Mouse (Mus musculus): ENCODE data around the gene Foxn3. TPM values are rescaled to one million over a fixed set of nuclear protein-coding genes. Genes with fewer than 3 reads are reported as not detected.

Gene Foxn3
- total RNA-seq, 2 experiments from 2014 or later: 128 to 143 TPM

DNA sequence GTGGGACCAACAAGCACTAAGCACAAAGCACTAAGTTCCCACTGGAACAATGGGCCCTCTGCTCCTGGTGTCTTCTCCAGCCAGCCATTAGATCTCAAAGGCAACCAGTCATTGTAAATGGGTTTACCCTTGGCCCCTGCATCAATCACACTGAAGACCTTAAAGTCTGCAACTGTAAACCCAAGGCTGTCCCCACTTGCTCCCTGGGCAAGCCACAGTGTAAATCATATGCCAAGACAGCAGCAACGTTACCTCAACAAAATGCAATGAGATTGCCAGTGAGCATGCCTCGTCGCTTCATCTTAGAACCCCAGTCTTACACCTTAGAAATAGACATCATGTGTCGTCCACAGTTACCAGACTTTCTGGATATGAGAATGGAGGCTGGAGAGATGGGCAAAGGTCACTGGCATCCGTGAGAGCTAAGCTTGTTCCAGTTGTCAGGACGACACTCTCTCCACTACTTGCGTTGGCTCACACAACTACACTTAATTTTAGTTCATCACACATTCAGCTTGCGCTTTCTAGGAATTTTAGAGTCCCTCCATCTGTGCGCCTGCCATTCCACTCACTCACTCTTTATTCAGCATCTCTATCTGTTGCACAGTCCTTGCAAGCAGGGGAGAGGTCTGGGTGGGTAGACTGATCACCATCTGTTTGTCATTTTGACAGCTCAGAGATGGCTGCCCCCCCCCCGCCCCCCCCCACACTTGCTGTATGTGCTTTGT, 89.8 kb downstream of the Foxn3 start:
- DNase-seq: no peak
- intact Hi-C loops (cut with DNase I): no loop called here

GRCm38 (mm10) chr12:99471431-99471830, 92.0 kb downstream of the Foxn3 start:
- intact Hi-C loops (cut with DNase I): no loop called here

GRCm38 (mm10) chr12:99467884-99468311, 95.5 kb downstream of the Foxn3 start:
- DNase-seq: peak; percentile 41 to 52
- intact Hi-C loops (cut with DNase I): no loop called here

More at GRCm38 (mm10) chr12:99471431-99471830, 92.0 kb downstream of the Foxn3 start:
- no peak for DNase-seq

GRCm38 (mm10) chr12:99467256-99467883, 96.0 kb downstream of the Foxn3 start:
- DNase-seq: no peak
- intact Hi-C loops (cut with DNase I): no loop called here

- intact Hi-C loops (cut with DNase I): no loop called here
- DNase-seq: no peak
These were observed 97.0 kb downstream of the Foxn3 start for GRCm38 (mm10) chr12:99466426-99466825.

DNA sequence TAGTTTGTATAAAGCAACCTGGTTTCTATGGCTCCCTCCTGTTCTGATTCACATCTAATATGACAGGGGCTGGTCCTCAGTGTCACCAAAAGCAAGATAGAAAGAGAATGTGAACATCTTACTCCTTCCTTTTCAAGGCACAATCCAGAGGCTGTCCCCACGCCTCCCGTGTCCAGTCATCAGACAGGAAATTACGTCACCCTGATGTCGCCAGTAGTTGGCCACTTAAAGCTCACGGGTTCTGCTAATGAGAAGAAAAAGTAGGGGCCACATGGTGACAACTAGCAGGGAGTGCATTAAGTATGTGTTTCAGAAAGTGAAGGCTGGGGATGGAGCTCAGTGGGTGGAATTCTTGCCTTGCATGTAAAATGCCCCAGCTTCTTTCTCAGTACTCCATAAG, 99.1 kb downstream of the Foxn3 start:
- intact Hi-C loops (cut with DNase I): no loop called here
- no peak for DNase-seq

- DNase-seq: no peak
- intact Hi-C loops (cut with DNase I): no loop called here
These were observed 100.5 kb downstream of the Foxn3 start for GRCm38 (mm10) chr12:99462846-99463245.

GRCm38 (mm10) chr12:99462302-99462701, 101.1 kb downstream of the Foxn3 start:
- intact Hi-C loops (cut with DNase I): no loop called here
- no peak for DNase-seq

DNA sequence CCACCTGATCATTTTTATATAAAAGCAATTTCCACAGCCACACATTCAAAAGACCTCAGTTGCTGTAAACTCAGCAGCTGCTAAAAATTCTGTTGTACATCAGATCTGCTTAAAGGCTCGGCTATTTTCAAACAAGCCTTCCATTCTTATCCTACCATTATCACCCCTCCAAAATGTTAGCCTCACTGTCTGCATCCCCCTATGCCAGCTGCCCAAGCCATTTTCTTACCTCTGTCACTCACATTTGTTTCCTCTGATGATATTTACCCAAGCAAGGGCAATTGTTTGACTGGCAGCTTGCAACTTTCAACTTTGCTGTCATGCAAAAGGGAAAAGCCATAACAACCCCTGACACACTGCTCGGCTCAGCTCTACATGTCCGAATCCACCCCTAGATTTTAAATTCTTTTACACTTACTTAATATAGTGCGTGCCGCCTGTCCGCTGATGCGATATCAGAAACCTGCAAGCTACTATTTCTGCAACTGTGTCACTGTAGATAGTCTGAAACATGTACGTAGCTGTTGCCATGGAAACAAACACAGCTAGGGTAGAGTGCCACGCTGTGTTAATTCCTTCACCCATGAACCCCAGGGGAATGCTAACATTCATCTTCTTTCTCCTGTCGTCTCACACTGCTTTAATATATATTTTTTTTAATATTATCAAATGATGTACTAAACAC, 105.7 kb downstream of the Foxn3 start:
- peak in 1 of 2 experiments; percentile 19 for DNase-seq
- intact Hi-C loops (cut with DNase I): no loop called here

GRCm38 (mm10) chr12:99455580-99455979, 107.8 kb downstream of the Foxn3 start:
- no peak for DNase-seq
- intact Hi-C loops (cut with DNase I): no loop called here

- intact Hi-C loops (cut with DNase I): no loop called here
- no peak for DNase-seq
These were observed 109.0 kb downstream of the Foxn3 start for GRCm38 (mm10) chr12:99454394-99454793.

- intact Hi-C loops (cut with DNase I): no loop called here
- DNase-seq: no peak
These were observed 109.6 kb downstream of the Foxn3 start for GRCm38 (mm10) chr12:99453797-99454196.

DNA sequence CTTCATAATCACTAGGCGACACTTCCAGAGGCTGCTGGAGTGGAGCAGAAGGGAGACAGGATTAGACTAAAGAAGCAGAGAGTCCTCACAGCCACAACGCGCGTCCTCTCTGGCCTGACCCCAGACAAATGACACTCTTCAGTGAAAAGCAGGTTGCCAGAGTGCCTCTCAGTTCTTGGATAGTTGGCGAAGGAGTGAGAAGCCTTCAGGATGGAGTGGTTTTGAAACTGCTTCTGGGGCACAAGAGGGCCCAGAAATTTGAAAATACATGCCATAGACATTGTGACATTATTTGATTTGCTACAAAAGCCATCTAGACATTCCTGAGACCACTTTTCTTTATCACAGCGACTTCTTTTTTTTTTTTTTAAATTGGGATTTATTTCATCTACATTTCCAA, 113.3 kb downstream of the Foxn3 start:
- no peak for DNase-seq
- intact Hi-C loops (cut with DNase I): no loop called here

DNA sequence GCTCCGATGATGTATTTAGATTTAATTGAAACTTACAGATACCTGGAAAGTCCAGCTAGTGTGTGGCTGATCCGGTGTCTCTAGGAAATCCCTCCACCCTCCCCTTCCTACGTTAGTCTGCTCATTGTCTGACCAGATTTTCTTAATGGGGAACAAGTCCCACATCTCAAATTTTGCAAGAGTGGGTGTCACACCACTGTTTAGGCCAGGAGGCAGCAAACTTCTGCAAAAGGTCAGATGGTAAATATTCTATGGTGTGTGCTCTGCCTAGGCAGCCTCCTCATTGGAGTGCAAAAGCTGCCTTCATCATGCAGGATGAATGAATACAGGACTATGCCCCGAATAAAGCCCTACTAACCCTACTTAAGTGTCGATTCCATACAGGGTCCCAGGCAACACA, 115.6 kb downstream of the Foxn3 start:
- intact Hi-C loops (cut with DNase I): no loop called here
- DNase-seq: no peak

DNA sequence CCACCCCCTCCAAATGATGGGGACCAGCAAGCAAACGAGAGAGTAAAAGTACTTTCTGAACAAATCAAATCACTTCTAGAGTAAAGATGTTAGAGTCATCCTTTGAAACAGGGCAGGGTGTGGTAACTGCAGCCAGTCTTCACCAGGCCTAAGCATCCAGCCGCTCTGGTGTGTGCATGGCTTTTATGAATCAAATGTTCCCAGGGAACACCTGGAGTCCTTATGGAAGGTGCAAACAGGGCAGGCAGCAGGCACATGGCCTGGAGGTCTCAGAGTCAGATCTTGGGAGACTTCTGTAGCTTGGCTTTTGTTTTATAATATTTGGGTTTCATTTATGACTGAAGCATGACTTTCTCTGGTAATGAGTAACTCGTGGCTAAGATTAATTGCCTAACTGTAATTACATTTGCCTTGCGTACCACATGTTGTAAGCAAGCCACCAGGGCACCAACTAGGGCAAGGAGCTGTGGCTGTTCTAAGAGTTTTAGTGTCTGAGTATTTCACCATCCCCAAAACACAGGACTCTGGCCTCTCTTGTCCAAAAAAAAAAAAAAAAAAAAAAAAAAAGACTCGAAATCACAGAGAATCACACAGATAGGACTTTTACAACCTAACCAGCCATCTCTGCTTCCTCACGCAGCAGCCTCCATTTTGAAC, 118.2 kb downstream of the Foxn3 start:
- DNase-seq: no peak
- intact Hi-C loops (cut with DNase I): no loop called here

GRCm38 (mm10) chr12:99442819-99443218, 120.6 kb downstream of the Foxn3 start:
- intact Hi-C loops (cut with DNase I): no loop called here
- no peak for DNase-seq

- intact Hi-C loops (cut with DNase I): no loop called here
- DNase-seq: no peak
These were observed 122.4 kb downstream of the Foxn3 start for GRCm38 (mm10) chr12:99440953-99441352.

- intact Hi-C loops (cut with DNase I): no loop called here
These were observed 123.4 kb downstream of the Foxn3 start for GRCm38 (mm10) chr12:99440022-99440421.

GRCm38 (mm10) chr12:99435189-99435588, 128.2 kb downstream of the Foxn3 start:
- DNase-seq: no peak
- intact Hi-C loops (cut with DNase I): no loop called here

More at GRCm38 (mm10) chr12:99440022-99440421, 123.4 kb downstream of the Foxn3 start:
- no peak for DNase-seq

DNA sequence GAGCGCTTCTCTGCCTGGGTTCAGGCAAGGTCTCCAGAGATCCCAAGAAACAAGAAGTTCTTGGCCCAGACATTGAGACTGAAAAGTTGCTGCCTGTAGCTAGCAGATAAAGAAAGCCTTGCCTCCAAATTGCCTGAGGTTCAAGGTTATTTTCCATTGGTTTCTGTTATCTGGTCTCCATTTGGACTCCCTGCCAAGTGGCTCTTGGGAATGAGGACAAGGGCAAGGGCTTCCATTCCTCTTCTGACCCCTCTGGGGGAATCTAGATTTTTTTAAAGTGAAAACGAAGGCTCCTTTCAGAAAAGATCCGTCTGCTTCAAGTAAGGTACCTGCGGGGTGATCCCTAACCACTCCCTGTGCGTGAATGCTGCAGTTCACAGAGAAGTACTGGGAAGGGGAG, 130.0 kb downstream of the Foxn3 start:
- DNase-seq: peak; percentile 25 to 30
- intact Hi-C loops (cut with DNase I): no loop called here

- intact Hi-C loops (cut with DNase I): no loop called here
- DNase-seq: no peak
These were observed 131.8 kb downstream of the Foxn3 start for GRCm38 (mm10) chr12:99431541-99431940.

All from heart, postnatal 10 days (tissue).